Mouse (Mus musculus): ENCODE results near the gene Mmaa.

- no peak for TF ChIP-seq CTCF (IDR thresholded peaks at IDR 0.05; ENCODE audit: low read depth)
- no peak for TF ChIP-seq EP300 (optimal IDR thresholded peaks at IDR 0.05)
Observed at GRCm38 (mm10) chr8:79222752-79223141, 72.0 kb downstream of the Mmaa start.
